Mouse (Mus musculus): Measurements from ENCODE around the gene Ccl3.

Ccl3 gene

GRCm38 (mm10) chr11:83619037-83619436 lies 30.1 kb downstream of the Ccl3 start:
- no peak for DNase-seq

GRCm38 (mm10) chr11:83618238-83618637 lies 30.9 kb downstream of the Ccl3 start:
- no peak for DNase-seq

GRCm38 (mm10) chr11:83616586-83616985 lies 32.6 kb downstream of the Ccl3 start:
- DNase-seq, result no peak

- DNase-seq, result no peak
These were observed 38.3 kb downstream of the Ccl3 start for GRCm38 (mm10) chr11:83610900-83611299.

GRCm38 (mm10) chr11:83606396-83606795 lies 42.8 kb downstream of the Ccl3 start:
- no peak for DNase-seq

GRCm38 (mm10) chr11:83605535-83605934 lies 43.6 kb downstream of the Ccl3 start:
- no peak for DNase-seq

- no peak for DNase-seq
These were observed 44.5 kb downstream of the Ccl3 start for GRCm38 (mm10) chr11:83604698-83605097.

GRCm38 (mm10) chr11:83603399-83603798 lies 45.8 kb downstream of the Ccl3 start:
- DNase-seq, result no peak

GRCm38 (mm10) chr11:83600576-83600975 lies 48.6 kb downstream of the Ccl3 start:
- no peak for DNase-seq

GRCm38 (mm10) chr11:83598991-83599390 lies 50.2 kb downstream of the Ccl3 start:
- DNase-seq, result no peak

- DNase-seq, result no peak
These were observed 50.8 kb downstream of the Ccl3 start for GRCm38 (mm10) chr11:83598207-83598837.
